Mouse (Mus musculus): Measurements from ENCODE around the gene Etfb.
A peak's percentile ranks its signal among the peaks of the same experiment; 100 is the strongest.
"Not testable (repeated sequence)": the region's sequence is repeated elsewhere in the genome, so short reads cannot be mapped to it uniquely, and the experiment has no call there.

Etfb gene

GRCm38 (mm10) chr7:43443917-43444293 is at the start of gene Etfb, which contains the start of gene Gm45233:
Gene Etfb (plus strand): TSS chr7:43444083.
Gene Gm45233 (plus strand): TSS chr7:43444128.
- peak; percentile 94 for DNase-seq (ENCODE audit: low spot score)

DNA sequence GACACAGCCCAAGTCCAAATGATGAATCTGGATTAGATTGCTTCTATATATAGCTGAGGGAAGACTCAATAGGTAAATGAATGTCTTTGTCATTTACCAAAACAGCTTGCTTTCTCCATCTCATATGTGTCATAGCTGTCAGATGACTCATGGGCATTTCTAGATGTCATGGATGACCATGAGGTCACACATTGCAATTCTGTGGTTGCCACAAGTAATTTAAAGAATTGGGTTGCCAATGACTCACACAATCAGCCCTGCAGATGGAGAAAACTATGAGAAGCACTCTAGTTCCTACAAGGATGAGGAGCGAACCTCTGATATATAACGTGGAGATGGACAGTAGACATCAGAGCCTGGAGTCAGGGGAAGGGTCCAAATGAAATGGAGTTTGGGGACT is 44.4 kb upstream of the Etfb start:
- DNase-seq (ENCODE audit: low spot score): no peak

- no peak for DNase-seq (ENCODE audit: low spot score)
These were observed 41.2 kb upstream of the Etfb start for GRCm38 (mm10) chr7:43402718-43403117.

DNA sequence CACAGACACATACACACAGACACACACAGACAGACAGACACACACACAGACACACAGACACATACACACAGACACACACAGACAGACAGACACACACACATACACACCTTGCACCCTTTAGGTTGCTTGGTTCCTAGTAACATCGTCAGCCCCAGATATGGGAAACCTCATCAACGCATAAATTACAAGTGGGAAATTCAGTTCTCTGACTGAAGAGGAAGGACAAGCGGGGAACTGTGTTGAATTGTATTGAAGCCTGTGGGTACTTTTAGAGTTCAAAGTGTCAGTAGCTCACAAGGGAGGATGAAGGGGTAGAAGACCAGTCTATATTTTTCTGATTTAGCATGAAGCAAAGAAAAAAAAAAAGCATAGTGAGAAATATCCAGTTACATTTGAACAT is 36.3 kb upstream of the Etfb start:
- DNase-seq (ENCODE audit: low spot score): no peak

- no peak for DNase-seq (ENCODE audit: low spot score)
These were observed 35.7 kb upstream of the Etfb start, which contains the start of gene Siglecg for GRCm38 (mm10) chr7:43408131-43408553. Gene Siglecg (plus strand): TSS chr7:43408204.

GRCm38 (mm10) chr7:43409084-43409483 is 34.8 kb upstream of the Etfb start:
- no peak for DNase-seq (ENCODE audit: low spot score)

DNA sequence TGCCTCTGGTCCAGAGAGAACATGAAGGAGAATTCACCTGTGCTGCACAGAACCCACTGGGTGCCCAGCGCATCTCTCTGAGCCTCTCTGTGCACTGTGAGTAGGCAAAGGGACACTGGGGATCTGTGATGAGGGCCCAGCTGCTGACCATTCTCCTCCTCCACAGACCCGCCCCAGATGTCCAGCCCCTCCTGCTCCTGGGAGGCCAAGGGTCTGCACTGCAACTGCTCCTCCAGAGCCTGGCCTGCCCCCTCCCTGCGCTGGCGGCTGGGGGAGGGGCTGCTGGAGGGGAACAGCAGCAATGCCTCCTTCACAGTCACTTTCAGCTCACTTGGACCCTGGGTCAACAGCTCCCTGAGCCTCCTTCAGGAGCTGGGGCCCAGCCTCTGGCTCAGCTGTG is 32.2 kb upstream of the Etfb start:
- DNase-seq (ENCODE audit: low spot score): not testable (repeated sequence)

- DNase-seq (ENCODE audit: low spot score): no peak
These were observed 26.6 kb upstream of the Etfb start for GRCm38 (mm10) chr7:43417298-43417697.

- DNase-seq (ENCODE audit: low spot score): peak; percentile 89
These were observed 20.8 kb upstream of the Etfb start for GRCm38 (mm10) chr7:43422995-43423617.

- DNase-seq (ENCODE audit: low spot score): no peak
These were observed 19.8 kb upstream of the Etfb start for GRCm38 (mm10) chr7:43423991-43424625.

DNA sequence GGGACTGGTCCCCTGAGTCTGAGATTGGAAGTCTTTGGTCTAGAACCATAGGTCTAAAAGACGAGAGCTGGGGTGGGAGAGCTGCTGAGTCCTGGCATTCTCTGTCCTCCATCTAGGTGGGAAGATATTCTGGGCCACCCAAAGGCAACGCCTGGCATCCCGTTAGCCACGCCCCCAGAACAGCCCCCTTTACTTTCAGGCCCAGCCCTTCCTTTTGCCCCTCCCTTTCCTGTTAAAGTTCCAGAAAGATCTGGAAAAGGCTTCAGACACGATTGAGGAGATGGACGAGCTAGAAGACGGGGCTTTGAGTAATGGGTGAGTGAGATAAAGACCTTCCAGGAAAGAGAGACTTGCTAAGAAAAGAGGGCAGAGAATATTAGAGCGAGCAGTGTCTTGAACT is 16.5 kb upstream of the Etfb start, which contains the start of gene Lim2:
Lim2 (plus strand) TSS at position 265 of the 400 bp plus-strand sequence.
- DNase-seq (ENCODE audit: low spot score): no peak

- DNase-seq (ENCODE audit: low spot score): no peak
These were observed 14.4 kb upstream of the Etfb start for GRCm38 (mm10) chr7:43429500-43429899.

- no peak for DNase-seq (ENCODE audit: low spot score)
These were observed 11.0 kb upstream of the Etfb start for GRCm38 (mm10) chr7:43432891-43433290.

DNA sequence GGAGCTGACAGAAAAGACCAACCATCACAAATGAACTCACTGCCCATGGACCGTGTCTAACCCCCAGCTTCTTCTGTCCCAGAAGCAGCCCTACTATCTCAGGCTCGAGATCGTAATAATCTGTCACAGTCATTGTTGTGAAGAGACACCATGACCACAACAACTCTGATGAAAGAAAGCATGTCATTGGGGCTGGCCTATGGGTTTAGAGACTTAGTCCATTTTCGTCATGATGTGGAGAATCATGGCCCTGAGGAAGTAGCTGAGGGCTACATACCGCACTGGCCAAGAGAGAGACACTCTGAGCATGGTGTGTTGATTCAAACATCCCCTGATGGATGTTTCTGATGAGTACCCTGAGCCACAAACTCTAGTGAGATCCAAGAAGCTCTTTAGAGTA is 9.2 kb upstream of the Etfb start:
- DNase-seq (ENCODE audit: low spot score): no peak

- DNase-seq (ENCODE audit: low spot score): no peak
These were observed 7.3 kb upstream of the Etfb start, which contains the start of gene Nkg7 for GRCm38 (mm10) chr7:43436341-43437255. Gene Nkg7 (plus strand): TSS chr7:43437073.

DNA sequence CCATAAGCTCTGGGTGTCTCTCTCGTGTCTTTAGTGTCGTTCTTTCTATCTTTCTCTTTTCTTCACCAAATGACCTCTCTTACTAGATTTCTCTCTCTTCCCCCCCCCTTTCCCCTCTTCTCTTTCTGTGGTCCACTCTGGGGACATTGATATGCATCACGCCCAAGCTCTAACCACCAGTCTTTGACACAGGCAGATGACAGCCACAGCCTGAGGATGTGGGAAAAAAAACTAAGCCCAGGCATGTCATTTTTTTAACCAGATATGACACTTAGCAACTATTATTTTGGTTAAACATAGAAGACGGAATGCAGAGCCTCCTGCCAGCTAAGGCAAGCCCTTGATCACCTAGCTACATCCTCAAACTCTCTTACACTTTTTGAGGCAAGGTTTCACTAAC is 5.3 kb upstream of the Etfb start:
- no peak for DNase-seq (ENCODE audit: low spot score)

- DNase-seq (ENCODE audit: low spot score): no peak
These were observed 3.4 kb upstream of the Etfb start, which contains the start of gene Cldnd2 for GRCm38 (mm10) chr7:43440482-43440881. Gene Cldnd2 (plus strand): TSS chr7:43440782.

GRCm38 (mm10) chr7:43441071-43441470 is 2.8 kb upstream of the Etfb start:
- no peak for DNase-seq (ENCODE audit: low spot score)

DNA sequence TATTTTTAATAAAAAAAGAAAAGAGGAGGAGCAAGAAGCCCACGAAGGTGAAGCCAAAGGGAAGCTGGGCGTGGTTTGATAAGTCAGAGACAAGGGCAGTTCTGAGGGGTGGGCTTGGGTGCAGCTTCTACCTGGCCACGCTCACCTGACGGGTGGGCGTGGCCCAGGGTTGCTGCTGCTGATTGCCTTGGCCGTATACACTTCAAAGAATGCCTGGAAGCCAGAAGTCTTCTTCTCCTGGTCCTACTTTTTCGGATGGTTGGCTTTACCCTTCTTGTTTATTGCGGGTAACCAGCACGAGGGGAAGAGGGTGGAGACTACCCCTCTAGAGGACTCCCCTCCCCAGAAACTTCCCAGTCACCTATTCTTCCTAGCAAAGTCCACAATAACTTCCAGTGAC is 1.2 kb upstream of the Etfb start:
- DNase-seq (ENCODE audit: low spot score): no peak

GRCm38 (mm10) chr7:43443126-43443916 is 562 bp upstream of the Etfb start:
- peak; percentile 89 for DNase-seq (ENCODE audit: low spot score)

DNA sequence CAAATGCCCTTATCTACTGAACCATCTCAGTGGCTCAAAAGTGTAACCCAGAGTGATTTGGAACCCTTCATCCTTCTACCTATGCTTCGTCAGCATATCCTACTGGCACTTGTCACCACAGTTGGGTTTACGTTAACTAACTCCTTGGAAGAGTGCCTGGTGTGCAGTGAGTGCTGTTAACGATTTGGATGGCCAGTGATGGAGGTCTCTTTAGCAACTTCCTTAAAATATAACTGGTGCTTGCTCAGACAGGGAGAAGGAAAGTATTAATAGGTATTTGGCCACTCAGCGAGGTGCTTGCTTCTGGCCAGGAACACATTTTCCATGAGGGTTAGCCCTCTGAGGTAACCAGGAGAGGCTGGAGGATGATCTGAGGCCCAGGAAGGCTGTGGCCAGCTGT is 3.9 kb downstream of the Etfb start:
- DNase-seq (ENCODE audit: low spot score): no peak

DNA sequence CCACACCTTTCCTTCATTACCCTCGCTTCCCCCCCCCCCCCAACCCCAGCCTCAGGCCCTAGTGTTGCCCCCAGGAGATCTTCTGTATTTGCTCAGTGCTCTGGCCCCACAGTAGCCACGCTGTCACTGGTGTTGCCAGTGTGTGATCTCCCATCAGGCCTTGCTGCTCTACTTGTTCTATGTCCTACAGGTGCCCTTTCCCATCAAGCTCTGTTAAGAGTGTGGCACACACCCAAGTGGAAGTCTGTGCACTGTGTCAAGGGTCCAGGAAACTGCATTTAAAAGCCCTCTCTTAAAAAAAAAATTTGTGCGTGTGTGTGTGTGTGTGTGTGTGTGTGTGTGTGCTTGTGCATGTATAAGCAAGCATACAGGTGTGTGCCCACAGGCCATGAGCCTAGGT is 4.4 kb downstream of the Etfb start:
- no peak for DNase-seq (ENCODE audit: low spot score)
